Mouse (Mus musculus) naive thymus-derived CD4-positive, alpha-beta T cell, adult 2 months (primary cell): ENCODE measurements around the gene Efcab12.

Source experiments
- DNase-seq: peaks from one replicate; pipeline ENCODE4 v3.0.0-alpha.2; 2011; ENCODE audit warnings: low read depth

Efcab12 gene

DNA sequence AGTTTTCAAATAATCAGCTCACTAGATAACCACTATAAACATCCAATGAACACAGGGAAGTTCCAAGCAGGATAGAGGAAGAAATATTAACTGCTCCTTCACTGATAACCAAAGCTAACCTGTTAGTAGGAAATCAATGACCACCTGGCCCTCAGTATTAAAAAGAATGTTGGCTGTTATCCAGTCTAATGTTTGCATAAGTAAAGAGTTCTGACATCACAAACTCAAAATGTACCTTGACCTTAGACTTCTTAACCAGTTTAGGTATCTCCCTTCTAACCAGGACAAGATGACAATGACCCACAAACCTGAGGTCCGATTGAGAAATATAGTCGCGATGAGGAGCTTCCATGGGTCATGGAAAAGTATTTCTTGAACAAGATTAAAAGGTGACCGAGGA, 6.8 kb upstream of the Efcab12 start:
- no peak for DNase-seq

DNA sequence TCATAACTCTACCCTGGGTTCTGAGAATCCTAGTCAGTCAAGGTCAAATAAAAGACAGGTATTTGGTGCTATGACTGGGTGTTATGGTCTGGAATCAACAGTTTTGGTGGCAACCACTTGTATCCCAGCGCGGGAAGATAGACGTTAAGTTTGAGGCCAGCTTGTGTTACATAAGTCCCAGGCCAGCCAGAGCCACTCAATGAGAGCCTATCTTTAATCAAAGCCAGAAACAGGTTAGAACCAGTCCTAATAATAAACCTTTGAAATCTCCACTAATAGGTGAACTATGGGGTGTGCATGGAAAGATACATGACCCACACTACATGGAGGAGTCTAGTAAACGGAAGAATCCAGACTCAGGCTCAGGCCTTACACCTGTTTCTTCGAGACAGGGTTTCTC, 533 bp upstream of the Efcab12 start:
- DNase-seq, result no peak

DNA sequence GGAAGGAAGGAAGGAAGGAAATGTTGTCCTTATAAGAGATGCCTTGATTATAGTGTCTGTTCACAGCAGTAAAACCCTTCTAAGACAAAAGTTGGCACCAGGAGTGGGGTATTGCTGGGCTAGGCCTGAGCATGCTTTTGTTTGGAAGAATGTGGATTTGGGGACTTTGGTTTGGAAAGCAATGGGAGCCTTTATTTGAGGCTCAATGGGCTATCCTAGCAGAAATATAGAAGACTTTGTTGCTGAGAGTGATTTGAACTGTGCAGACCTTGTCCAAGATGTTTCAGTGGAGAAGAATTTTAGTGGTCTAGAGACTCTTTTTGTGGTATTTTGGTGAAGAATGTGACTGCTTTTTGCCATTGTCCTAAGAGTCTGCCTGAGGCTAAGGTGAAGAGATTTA, 4.4 kb downstream of the Efcab12 start:
- no peak for DNase-seq

DNA sequence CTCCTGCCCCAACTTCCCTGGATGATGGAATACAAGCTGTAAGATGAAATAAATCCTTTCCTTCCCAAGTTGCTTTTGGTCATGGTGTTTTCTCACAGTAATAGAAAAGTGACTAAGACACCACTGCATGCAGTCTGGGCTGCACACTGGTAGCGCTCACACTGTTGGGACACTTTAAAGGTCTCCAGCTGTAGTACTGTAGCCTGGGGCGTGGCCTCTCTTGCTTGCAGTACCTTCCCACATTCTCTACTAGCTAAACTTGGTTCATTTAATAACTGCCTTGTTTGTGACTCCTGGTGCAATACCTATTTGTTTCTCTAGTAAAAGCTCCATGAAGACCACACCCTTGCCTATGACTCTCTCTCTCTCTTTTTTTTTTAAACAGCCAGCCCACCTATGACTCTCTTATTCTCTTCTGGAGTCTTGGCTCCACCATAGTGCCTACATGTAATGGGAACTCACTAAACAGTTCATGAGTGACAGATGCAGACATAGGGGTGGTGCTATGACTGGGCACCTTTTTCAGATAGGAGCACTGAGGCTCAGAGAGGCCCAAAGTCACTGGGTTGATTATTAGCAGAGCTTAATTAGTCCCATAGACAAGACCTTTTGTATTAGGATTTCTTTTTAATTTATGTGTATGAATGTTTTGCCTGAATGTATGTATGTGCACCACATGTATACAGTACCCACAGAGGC, 5.9 kb downstream of the Efcab12 start:
- DNase-seq, result no peak

DNA sequence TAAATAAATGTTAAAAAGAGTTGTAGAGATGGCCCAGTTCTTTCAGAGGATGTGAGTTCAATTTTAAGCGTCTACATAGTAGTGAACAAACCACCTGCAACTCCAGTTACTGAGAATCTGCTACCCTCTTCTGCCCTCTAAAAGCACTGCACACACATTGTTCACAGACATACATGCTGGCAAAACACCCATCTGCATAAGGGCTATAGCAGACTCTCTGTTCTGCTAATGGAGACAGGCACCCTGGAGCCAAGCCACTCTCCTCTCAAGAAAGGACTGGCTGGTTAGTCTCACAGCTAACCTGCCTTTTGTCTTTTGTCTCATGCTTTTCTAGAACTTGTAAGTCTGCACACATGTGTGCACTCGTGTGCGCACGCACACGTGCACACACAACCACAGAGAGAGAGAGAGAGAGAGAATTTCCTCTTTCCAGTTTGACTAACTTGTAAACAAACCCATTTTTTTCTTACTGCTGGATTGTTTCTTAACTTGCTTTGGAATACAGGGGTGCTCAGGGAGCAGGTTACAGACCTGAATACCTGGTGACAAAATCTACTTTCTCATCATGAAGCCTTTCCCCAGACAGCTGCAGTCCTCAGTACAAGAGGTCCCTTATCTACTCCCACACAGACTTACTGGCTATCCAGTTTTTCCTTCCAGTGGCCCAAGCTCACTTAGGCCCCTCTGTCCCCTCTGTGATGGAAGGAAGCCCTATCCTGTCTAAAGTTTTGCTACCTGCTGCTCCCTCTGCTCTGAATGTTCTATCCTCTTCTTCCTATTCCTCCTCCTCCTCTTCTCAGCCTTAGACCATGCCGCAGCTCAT, 7.2 kb downstream of the Efcab12 start:
- no peak for DNase-seq

DNA sequence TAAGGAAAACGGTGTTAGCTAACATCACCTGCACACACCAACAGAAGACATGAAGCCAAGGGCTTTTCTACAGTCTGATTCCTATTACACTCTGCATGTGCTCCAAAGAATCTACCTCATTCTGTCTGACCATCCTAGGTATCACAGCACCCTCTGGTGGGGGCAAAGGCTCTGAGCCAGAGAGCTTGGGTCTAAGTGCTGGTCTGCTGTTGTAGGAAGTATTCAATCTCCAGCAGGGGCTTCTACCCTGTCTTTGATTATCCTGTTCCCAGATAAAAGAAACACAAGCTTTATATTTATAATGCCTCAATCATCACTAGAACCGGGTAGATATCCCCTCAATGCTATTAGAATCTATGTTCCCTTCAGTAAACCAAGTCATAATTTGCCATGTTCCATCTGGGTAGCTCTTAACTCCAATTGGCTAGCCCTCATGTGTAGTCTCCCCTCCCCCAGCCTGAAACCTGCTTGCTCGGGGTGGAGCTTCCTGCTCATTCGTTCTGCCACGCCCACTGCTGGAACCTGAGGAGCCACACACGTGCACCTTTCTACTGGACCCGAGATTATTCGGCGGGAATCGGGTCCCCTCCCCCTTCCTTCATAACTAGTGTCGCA, 14.3 kb downstream of the Efcab12 start:
- DNase-seq, result peak; percentile 92

DNA sequence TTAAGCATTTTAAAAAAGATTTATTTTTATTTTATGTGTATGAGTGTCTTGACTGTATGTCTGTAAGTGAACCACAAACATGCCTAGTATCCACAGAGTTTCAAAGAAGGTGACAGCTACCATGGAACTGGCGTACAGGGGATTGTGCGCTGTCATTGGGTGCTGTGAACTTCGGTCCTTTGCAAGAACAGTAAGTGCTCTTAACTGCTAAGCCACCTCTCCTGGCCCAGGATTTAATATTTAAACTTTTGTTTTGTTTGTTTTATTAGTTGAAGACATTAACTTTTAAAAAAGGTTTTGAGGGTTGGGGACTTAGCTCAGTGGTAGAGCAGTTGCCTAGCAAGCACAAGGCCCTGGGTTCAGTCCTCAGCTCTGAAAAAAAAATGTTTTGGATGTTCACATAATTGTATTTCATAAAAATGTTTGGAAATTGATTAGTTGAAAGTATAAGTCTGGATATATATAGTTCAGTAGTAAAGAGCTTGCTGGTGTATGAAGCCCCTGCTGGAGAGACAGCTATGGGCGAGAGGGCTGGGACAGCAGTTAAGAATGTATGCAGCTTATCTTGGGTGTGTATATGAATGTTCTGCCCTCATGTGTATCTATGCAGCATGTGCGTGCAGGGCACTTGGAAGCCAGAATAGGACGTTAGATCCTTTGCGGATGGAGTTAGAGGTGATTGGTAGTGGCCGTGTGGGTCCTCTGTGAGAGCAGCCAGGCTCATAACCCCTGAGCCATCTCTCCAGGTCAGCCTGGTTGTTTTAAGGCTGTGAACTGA, 16.8 kb downstream of the Efcab12 start:
- DNase-seq, result no peak

DNA sequence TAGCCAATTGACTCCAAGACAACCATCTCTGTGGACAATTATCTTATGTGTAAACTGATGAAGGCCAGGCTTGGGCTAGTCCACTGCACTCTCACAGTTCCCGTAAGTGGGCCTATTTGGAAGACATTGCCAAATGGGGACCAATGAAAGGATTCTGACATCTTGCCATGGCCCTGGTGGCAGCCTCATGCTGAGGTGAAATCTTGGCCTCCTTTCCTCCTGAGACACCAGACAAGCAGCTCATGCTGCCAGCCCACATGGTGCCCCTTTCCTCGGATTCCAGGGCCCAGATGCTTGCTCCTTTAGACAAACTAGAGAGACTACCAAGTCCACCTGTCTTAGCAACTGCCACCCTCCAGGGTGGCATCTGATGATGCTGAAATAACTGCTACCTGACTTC, 20.1 kb downstream of the Efcab12 start:
- no peak for DNase-seq

DNA sequence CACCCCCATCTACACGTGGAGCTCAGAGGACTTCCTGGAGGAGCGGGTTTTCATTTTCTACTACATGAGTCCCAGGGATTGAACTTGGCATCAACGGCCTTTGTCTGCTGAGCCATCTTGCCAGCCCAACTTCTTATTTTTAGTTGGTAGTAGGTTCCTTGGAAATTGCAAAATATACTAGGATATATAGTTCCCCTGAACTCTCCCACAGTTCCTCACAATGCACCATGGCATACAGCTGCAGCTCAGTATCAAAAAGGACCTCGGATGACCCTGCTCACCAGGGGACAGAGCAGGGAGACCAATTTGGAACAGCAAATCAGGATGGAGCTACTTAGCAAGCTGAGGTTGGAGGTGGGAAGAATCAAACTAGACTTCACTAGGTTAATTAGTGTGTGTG, 23.2 kb downstream of the Efcab12 start:
- no peak for DNase-seq

DNA sequence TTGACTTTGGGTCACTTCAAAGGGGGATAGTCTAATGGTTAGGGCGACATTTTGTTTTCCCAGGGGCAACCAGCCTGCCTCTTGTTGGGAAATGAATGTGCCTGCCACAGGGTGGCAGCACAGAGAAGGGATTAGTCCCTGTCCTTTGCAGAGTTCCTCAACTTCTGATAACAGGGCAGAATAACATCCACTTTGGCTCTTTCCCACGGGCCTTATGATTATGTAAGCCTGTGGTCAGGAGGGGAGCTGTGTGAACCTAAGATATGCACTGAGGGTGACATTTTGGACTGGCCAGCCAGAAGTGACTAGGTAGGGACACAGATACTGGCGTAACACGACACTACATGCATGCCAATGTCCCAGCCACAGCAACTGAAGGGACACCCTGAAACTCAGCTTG, 24.1 kb downstream of the Efcab12 start:
- peak; percentile 69 for DNase-seq

DNA sequence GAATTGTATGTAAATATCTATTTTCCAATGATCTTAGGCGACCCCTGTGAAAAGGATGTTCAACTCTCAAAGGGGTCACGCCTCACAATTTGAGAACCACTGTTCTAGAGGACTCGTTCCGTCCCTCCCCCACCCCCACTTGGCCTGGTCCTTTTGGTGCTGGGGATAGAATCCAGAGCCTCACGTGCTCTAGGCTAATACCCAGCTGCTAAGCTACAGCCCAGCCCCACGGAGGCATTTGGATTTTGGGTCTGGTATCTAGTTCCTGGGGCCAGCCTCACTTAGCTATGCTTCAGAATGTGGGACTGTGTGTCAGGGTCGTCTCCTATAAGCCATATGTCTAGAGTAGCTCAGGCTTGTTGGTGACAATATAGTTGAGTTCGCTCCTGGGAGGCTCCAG, 26.6 kb downstream of the Efcab12 start:
- DNase-seq, result no peak

DNA sequence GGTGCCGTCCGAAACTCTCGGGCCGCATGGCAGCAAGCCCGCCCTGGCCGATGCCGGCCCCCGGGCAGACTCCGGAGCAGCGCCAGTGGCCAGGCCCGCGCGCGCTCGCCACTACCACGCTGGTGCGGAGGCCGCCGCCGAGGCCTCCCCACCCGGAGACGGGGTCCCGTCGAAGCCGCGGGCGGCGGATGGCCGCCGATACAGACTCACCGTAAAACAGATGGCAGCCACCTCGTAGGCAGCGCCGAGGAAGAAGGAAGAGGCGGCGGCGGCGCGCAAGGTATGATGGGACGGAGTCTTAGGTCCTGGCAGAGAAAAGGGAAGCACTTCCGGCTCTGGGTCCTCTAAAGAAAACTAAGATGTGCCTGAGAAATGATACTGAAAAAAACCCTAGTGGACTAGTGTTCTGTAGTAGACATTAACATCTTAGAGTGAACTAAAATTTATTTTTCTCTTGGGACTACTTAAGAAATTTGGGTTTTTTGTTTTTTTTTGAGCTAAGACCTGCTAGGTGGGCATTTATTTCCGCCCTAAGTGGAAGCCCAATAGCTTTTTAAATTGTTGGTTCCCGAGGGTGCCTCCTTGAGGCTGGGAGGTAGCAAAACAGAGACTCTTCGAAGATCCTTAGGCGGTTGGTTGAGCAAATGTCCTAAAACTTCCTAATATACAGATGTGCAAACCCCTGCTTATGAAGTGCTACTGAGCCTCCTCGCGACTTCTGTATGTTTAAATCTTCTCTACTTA, 29.6 kb downstream of the Efcab12 start, which contains the start of gene Rpl32:
Rpl32 (minus strand) TSS at position 260 of the 744 bp plus-strand sequence.
- peak; percentile 96 for DNase-seq

DNA sequence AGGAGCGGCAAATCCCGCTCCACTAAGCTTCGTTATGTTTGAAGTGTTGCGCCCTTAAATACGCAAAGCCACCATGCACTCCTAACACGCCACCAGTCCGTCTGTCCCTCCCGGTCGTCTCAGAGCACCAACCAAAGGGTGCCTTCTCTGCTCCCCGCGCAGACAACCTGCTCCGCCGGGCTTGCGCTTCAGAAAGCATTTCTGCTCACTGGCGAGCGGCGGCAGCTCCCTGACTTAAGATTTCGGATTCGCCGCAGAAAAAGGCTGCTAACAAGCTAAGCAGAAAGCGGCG, 30.1 kb downstream of the Efcab12 start:
- no peak for DNase-seq

DNA sequence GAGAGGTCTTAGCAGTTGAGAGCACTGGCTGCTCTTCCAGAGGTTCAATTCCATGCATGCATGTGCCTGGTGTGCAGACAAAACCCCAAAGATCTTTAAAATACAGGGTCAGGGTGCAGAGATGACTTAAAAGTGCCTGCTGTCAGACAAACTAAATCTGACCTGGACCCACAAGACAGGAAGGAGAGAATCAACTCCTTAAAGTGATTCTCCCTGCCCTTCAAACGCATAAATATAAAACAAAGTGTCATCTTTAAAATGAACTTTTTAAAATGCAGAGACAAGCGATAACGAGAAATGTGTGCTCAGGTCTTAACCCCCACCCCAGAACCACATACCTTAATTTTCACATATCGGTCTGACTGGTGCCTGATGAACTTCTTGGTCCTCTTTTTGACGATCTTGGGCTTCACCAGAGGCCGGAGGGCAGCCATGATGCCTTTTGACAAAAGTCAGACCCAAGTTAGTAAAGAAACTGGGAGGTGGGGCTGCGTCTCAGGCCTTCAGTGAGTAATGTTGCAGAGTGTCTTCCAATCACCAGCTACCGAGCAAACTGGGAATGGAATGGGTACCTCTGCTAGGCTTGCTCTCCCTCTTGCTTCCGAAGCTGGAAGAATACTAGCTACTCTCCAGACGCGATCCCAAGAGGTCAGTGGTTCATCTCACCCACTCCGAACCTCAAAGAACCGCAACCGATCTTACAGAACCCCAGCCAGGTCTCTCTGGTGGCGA, 30.6 kb downstream of the Efcab12 start:
- peak; percentile 15 for DNase-seq

DNA sequence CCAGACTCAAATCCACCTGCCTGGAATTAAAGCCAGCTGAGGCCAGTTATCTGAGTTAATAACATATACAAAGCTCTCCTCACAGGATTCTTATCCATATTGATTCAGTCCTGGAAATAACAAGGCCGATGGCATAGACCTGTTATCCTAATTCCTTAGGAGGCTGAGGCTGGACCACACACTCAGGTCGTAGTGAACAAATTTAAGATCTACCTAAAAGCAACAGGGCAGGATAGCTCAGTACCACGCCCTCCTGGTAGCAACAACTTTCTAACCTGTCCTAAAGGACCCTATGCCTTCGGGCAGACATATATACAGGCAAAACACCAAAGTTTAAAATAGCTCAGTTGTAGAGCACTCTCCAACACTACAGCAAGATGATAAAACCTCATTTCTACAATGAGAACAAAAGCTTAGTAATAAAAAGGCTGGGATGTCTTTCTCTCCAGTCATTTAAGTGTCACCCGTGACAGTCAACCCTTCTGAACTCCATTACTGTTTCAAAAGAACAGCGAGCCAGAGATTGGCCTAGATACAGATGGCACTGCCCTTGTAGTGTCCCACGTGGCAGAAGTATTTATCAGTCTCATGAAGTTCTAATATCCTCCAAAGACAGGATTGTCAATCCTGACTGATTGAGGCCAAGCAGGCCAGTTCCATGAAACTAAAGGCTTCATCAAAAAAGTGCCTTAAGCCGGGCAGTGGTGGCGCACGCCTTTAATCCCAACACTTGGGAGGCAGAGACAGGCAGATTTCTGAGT, 33.6 kb downstream of the Efcab12 start:
- peak; percentile 14 for DNase-seq

DNA sequence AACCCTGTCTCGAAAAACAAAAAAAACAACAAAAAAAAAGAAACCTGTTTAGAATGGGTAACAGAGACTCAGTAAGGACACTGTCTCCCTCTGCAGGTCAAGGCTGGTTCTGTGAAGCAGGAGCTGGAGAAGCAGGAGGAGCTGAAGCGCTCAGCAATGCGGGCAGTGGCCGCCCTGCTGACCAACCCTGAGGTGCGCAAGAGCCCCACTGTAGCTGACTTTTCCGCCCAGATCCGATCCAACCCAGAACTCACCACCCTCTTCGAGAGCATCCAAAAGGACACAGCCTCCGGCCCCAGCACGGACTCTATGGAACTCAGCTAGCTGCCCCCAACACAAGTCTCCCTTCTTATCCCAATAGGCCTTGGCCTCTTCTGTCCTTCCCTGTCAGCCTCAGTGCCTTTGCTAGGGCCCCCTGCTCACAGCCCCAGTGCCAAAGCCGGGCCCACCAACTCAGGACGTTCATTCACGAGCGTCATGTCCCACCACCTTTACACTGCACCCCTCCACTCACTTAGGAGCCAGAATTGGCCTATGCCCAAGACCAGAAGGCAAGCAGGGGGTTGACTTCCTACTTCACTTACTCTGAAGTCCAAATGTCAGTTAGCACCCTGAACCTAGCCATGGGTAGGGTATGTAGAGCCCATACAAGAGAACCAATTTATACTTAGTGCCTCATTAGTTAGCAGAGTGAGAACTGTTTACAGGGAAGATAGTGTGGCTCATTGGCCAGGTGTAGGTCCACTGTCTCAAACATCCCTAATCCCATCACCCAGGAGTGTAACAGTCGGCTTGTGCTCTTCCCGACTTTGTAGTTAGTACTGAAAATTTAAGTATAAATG, 34.5 kb downstream of the Efcab12 start:
- DNase-seq, result peak; percentile 78

DNA sequence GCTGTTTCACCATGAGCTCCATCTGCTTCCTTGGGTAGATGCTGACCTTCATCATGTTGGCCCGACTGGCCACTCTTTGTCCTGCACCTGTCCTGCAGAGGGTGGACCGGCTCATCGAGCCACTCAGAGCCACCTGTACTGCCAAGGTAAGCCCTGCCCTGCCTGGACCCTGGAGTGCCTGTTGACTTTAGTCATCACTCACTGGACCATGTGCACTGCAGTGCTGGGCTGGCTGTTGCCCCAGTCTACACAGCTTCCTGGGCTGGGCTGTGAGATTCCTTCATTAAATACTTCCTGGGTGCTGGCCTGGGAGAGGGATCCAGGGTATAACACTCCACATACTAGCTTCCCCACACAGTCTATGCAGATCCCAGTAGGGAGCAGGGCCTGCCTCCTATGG, 36.4 kb downstream of the Efcab12 start:
- no peak for DNase-seq

DNA sequence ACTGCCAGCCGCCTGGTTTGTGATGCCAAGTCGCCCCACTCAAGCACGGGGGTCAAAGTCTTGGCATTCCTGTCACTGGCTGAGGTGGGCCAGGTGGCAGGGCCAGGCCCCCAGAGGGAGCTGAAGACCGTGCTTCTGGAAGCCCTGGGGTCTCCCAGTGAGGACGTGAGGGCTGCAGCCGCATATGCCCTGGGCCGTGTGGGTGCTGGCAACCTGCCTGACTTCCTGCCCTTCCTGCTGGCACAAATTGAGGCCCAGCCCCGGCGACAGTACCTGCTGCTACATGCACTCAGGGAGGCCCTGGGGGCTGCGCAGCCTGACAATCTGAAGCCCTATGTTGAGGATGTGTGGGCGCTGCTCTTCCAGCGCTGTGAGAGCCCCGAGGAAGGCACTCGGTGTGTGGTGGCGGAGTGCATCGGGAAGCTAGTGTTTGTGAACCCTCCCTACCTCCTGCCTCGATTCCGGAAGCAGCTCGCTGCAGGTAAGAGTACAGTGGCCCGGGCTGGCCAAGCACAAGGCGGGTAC, 45.5 kb downstream of the Efcab12 start:
- DNase-seq, result peak; percentile 75
